Mouse (Mus musculus): ENCODE measurements around the gene Vav1. TPM values are rescaled to one million over a fixed set of nuclear protein-coding genes. Genes with fewer than 3 reads are reported as not detected.
A peak's percentile ranks its signal among the peaks of the same experiment; 100 is the strongest.
"Not testable (repeated sequence)": the region's sequence is repeated elsewhere in the genome, so short reads cannot be mapped to it uniquely, and the experiment has no call there.

Vav1 gene
- polyA plus RNA-seq, 1 experiment from 2014 or later = 13.7 TPM

DNA sequence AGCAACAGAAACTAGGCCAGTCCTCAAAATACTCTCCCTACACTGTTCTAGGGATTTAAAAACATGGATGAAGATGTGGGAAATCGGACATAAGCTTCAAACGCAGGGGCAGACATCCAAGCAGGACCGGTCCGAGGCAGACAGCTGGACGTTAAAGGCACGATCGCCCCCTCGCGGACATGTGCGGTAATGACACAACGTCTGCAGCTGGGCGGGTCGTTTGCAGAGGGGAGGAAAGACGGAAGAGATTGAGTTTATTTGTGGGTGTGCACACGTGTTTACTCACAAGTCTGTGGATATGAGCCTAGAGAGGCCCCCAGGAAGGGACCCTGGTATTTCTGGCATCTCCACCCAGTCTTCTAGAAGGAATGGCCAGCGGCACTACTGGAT lies 55.9 kb downstream of the Vav1 start:
- peak; percentile 12; the same call in 1 of the 2 replicates for ATAC-seq (ENCODE audit: low read depth)
- Histone ChIP-seq H3K9ac (ENCODE audit: low read depth, low read length) (no peak overlapping the region), H3K4me3 (ENCODE audit: low read depth, low read length) (no peak overlapping the region), H3K36me3 (ENCODE audit: control insufficient read depth, insufficient read depth) (no peaks in the 10 kb centered on the region), H3K27ac (ENCODE audit: low read length) (no peak overlapping the region), H3K27me3 (ENCODE audit: control insufficient read depth, insufficient read depth, low read depth, low read length) (no peaks in the 10 kb centered on the region), H3K9me3 (replicated peaks; ENCODE audit: control insufficient read depth, low read length) (no peaks in the 10 kb centered on the region), H3K4me1 (ENCODE audit: control insufficient read depth, low read depth, low read length) (no peaks in the 10 kb centered on the region; the same call in 1 of the 2 replicates), H3K4me2 (ENCODE audit: low read depth, low read length) (0 out of 2 replicates have a peak overlapping the region, but pooled peaks have one; percentile 33)
- WGBS (ENCODE audit: insufficient replicate concordance) = 5% methylated on average over 16 of the region's 16 CpGs

DNA sequence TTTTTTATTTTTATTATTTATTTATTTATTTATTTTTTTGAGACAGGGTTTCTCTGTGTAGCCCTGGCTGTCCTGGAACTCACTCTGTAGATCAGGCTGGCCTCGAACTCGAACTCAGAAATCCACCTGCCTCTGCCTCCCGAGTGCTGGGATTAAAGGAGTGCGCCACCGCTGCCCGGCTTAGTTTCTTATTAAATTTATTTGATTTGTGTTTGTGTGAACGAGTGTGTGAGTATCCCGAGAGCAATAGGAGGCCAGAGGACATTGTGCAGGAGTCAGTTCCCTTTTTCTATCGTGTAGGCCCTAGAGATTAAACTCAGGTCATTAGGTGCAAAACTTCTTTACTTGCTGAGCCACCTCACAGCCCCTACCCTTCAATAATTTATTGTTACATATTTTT lies 56.3 kb downstream of the Vav1 start:
- not testable (repeated sequence) for H3K27me3 ChIP-seq (ENCODE audit: control insufficient read depth, insufficient read depth, low read depth, low read length); H3K9me3 ChIP-seq (replicated peaks; ENCODE audit: control insufficient read depth, low read length); H3K4me1 ChIP-seq (ENCODE audit: control insufficient read depth, low read depth, low read length); H3K4me3 ChIP-seq (ENCODE audit: low read depth, low read length); H3K9ac ChIP-seq (ENCODE audit: low read depth, low read length); H3K36me3 ChIP-seq (ENCODE audit: control insufficient read depth, insufficient read depth); ATAC-seq (ENCODE audit: low read depth); H3K27ac ChIP-seq (ENCODE audit: low read length)
- H3K4me2 ChIP-seq (ENCODE audit: low read depth, low read length) = 0 out of 2 replicates have a peak overlapping the region, but pooled peaks have one; percentile 33
- 46% methylated on average over 9 of the region's 9 CpGs for WGBS (ENCODE audit: insufficient replicate concordance)

DNA sequence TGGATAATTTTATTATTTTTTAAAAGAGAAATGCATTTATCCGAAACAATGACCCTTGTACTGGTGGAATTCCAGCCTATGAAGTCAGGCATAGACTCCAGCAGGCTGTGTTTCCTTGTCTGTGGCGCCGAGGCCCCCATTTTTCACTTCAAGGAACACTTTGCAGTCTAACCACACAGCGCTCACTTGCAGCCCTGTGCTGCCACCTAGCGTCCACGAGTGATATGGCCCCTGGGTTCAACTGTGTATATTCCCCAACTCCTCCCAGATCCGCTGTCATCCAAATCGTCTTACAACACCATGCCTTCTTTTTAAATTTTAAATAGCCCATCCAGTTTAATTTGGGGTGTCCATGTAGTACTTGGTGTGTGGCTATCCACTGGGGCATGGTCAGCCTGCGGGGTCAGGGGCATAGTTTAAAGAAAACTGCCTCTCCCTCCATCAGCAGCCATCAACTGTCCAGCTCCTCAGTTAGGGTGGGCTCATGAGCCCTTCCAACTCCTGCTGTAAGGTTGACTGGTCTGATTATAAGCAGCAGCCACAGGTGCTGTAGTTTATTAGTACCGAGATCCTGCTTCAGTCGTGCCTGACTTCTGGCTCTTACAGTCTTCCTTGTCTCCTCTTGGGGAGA lies 56.9 kb downstream of the Vav1 start:
- 7% methylated on average over 11 of the region's 11 CpGs for whole genome bisulfite sequencing (ENCODE audit: insufficient replicate concordance)
- no peaks in the 10 kb centered on the region for H3K9me3 ChIP-seq (replicated peaks; ENCODE audit: control insufficient read depth, low read length)
- no peak overlapping the region for H3K4me3 ChIP-seq (ENCODE audit: low read depth, low read length)
- no peak overlapping the region for H3K9ac ChIP-seq (ENCODE audit: low read depth, low read length)
- no peaks in the 10 kb centered on the region for H3K27me3 ChIP-seq (ENCODE audit: control insufficient read depth, insufficient read depth, low read depth, low read length)
- H3K27ac ChIP-seq (ENCODE audit: low read length) = no peak overlapping the region
- ATAC-seq (ENCODE audit: low read depth) = peak; percentile 62
- H3K36me3 ChIP-seq (ENCODE audit: control insufficient read depth, insufficient read depth) = no peaks in the 10 kb centered on the region
- no peak overlapping the region for H3K4me2 ChIP-seq (ENCODE audit: low read depth, low read length)
- H3K4me1 ChIP-seq (ENCODE audit: control insufficient read depth, low read depth, low read length) = no peaks in the 10 kb centered on the region; the same call in 1 of the 2 replicates

- Histone ChIP-seq H3K9ac (ENCODE audit: low read depth, low read length) (no peak overlapping the region), H3K4me1 (ENCODE audit: control insufficient read depth, low read depth, low read length) (no peaks in the 10 kb centered on the region; the same call in 1 of the 2 replicates), H3K4me2 (ENCODE audit: low read depth, low read length) (no peak overlapping the region), H3K4me3 (ENCODE audit: low read depth, low read length) (no peak overlapping the region), H3K9me3 (replicated peaks; ENCODE audit: control insufficient read depth, low read length) (no peaks in the 10 kb centered on the region), H3K27me3 (ENCODE audit: control insufficient read depth, insufficient read depth, low read depth, low read length) (no peaks in the 10 kb centered on the region), H3K36me3 (ENCODE audit: control insufficient read depth, insufficient read depth) (no peaks in the 10 kb centered on the region), H3K27ac (ENCODE audit: low read length) (no peak overlapping the region)
- ATAC-seq (ENCODE audit: low read depth) = no peak
- 44% methylated on average over 10 of the region's 10 CpGs for WGBS (ENCODE audit: insufficient replicate concordance)
These were observed 59.1 kb downstream of the Vav1 start for GRCm38 (mm10) chr17:57337996-57338395.

GRCm38 (mm10) chr17:57339298-57339697 lies 60.4 kb downstream of the Vav1 start:
- WGBS (ENCODE audit: insufficient replicate concordance) = 43% methylated on average over 9 of the region's 9 CpGs
- Histone ChIP-seq H3K27me3 (ENCODE audit: control insufficient read depth, insufficient read depth, low read depth, low read length) (no peaks in the 10 kb centered on the region), H3K27ac (ENCODE audit: low read length) (peak overlapping the region; percentile 38; the same call in 1 of the 2 replicates)

GRCm38 (mm10) chr17:57341568-57341967 lies 62.7 kb downstream of the Vav1 start:
- ATAC-seq (ENCODE audit: low read depth) = peak; percentile 27; the same call in 1 of the 2 replicates
- H3K27ac ChIP-seq (ENCODE audit: low read length) = no peak overlapping the region
- no peaks in the 10 kb centered on the region for H3K27me3 ChIP-seq (ENCODE audit: control insufficient read depth, insufficient read depth, low read depth, low read length)
- H3K4me1 ChIP-seq (ENCODE audit: control insufficient read depth, low read depth, low read length) = no peaks in the 10 kb centered on the region
- H3K4me3 ChIP-seq (ENCODE audit: low read depth, low read length) = no peak overlapping the region
- H3K9ac ChIP-seq (ENCODE audit: low read depth, low read length) = no peak overlapping the region
- H3K36me3 ChIP-seq (ENCODE audit: control insufficient read depth, insufficient read depth) = no peaks in the 10 kb centered on the region
- 30% methylated on average over 4 of the region's 4 CpGs for WGBS (ENCODE audit: insufficient replicate concordance)
- H3K4me2 ChIP-seq (ENCODE audit: low read depth, low read length) = no peak overlapping the region
- H3K9me3 ChIP-seq (replicated peaks; ENCODE audit: control insufficient read depth, low read length) = no peaks in the 10 kb centered on the region

More at GRCm38 (mm10) chr17:57339298-57339697, 60.4 kb downstream of the Vav1 start:
- no peak overlapping the region for H3K4me3 ChIP-seq (ENCODE audit: low read depth, low read length)
- no peak overlapping the region for H3K4me2 ChIP-seq (ENCODE audit: low read depth, low read length)
- no peaks in the 10 kb centered on the region for H3K9me3 ChIP-seq (replicated peaks; ENCODE audit: control insufficient read depth, low read length)
- H3K36me3 ChIP-seq (ENCODE audit: control insufficient read depth, insufficient read depth) = no peaks in the 10 kb centered on the region
- no peaks in the 10 kb centered on the region; the same call in 1 of the 2 replicates for H3K4me1 ChIP-seq (ENCODE audit: control insufficient read depth, low read depth, low read length)
- H3K9ac ChIP-seq (ENCODE audit: low read depth, low read length) = no peak overlapping the region
- no peak for ATAC-seq (ENCODE audit: low read depth)

DNA sequence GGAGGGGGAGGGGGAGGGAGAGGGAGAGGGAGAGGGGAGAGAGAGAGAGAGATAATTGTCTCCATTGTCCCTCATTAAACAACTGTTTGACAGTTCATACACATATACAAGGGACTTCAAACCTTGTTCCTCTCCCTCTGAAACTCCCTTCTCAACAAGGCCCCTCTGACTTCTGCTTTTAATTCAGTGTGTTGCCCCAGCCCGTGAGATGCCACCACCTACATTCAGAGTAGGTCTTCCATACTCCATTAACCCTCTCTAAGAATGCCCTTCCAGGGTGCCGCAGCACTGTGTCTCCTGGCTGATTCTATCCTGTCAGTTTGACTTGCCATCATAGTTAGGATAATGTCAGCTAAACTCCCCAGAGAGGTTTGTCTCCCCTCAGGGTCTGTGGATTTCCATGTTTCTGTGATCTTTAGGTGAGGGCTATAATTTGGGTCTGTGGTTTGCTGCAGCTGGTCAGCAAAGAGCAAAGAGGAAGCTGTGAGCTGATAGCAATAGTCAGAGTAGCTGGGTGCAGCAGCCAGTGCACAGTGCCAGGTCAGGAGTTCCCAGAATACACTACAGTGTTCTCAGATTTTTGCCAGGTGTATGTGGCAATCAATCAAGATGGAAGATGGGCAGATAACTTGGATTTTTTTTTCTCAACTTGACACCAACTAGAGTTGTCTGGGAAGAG lies 65.3 kb downstream of the Vav1 start:
- H3K36me3 ChIP-seq (ENCODE audit: control insufficient read depth, insufficient read depth) = no peaks in the 10 kb centered on the region
- H3K27ac ChIP-seq (ENCODE audit: low read length) = peak overlapping the region; percentile 59; the same call in 1 of the 2 replicates
- H3K9ac ChIP-seq (ENCODE audit: low read depth, low read length) = no peak overlapping the region
- no peaks in the 10 kb centered on the region for H3K27me3 ChIP-seq (ENCODE audit: control insufficient read depth, insufficient read depth, low read depth, low read length)
- no peaks in the 10 kb centered on the region for H3K4me1 ChIP-seq (ENCODE audit: control insufficient read depth, low read depth, low read length)
- no peak overlapping the region for H3K4me2 ChIP-seq (ENCODE audit: low read depth, low read length)
- no peak overlapping the region for H3K4me3 ChIP-seq (ENCODE audit: low read depth, low read length)
- ATAC-seq (ENCODE audit: low read depth) = no peak
- 13% methylated on average over 2 of the region's 2 CpGs for WGBS (ENCODE audit: insufficient replicate concordance)
- H3K9me3 ChIP-seq (replicated peaks; ENCODE audit: control insufficient read depth, low read length) = no peaks in the 10 kb centered on the region

DNA sequence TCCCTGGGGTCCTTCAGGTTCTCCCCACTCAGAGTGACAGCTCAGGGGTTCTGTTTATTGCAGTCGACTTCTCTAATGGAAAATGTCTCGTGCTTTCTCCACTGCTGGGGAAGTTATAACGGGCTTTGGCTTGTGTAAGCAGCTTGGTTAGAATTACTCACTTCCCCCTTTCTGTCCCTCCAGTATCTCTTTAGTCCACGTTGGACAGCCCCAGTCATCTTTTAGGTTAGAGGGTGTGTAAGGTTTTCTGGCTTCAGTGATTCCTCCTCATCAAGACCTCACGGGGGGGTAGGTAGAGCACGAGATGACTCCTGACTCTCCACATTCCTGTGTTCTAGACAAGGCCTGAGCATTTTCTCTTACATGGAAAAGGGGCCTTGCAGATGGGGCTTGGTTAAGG lies 68.1 kb downstream of the Vav1 start:
- H3K4me1 ChIP-seq (ENCODE audit: control insufficient read depth, low read depth, low read length) = no peaks in the 10 kb centered on the region
- 13% methylated on average over 6 of the region's 6 CpGs for WGBS (ENCODE audit: insufficient replicate concordance)
- no peak overlapping the region for H3K4me3 ChIP-seq (ENCODE audit: low read depth, low read length)
- H3K9ac ChIP-seq (ENCODE audit: low read depth, low read length) = no peak overlapping the region
- ATAC-seq (ENCODE audit: low read depth) = peak; percentile 37; the same call in 1 of the 2 replicates
- H3K27ac ChIP-seq (ENCODE audit: low read length) = peak overlapping the region; percentile 44; the same call in 1 of the 2 replicates
- no peaks in the 10 kb centered on the region for H3K27me3 ChIP-seq (ENCODE audit: control insufficient read depth, insufficient read depth, low read depth, low read length)
- H3K36me3 ChIP-seq (ENCODE audit: control insufficient read depth, insufficient read depth) = no peaks in the 10 kb centered on the region
- H3K9me3 ChIP-seq (replicated peaks; ENCODE audit: control insufficient read depth, low read length) = no peaks in the 10 kb centered on the region
- H3K4me2 ChIP-seq (ENCODE audit: low read depth, low read length) = no peak overlapping the region

- Histone ChIP-seq H3K9ac (ENCODE audit: low read depth, low read length) (no peak overlapping the region), H3K36me3 (ENCODE audit: control insufficient read depth, insufficient read depth) (no peaks in the 10 kb centered on the region), H3K4me3 (ENCODE audit: low read depth, low read length) (no peak overlapping the region), H3K27ac (ENCODE audit: low read length) (peak overlapping the region; percentile 7; the same call in 1 of the 2 replicates), H3K9me3 (replicated peaks; ENCODE audit: control insufficient read depth, low read length) (no peaks in the 10 kb centered on the region), H3K4me2 (ENCODE audit: low read depth, low read length) (no peak overlapping the region), H3K27me3 (ENCODE audit: control insufficient read depth, insufficient read depth, low read depth, low read length) (no peaks in the 10 kb centered on the region), H3K4me1 (ENCODE audit: control insufficient read depth, low read depth, low read length) (no peaks in the 10 kb centered on the region)
- WGBS (ENCODE audit: insufficient replicate concordance) = 52% methylated on average over 2 of the region's 2 CpGs
- no peak for ATAC-seq (ENCODE audit: low read depth)
These were observed 68.9 kb downstream of the Vav1 start for GRCm38 (mm10) chr17:57347781-57348180.

Measured in liver, embryonic 16.5 days (tissue).